Mouse (Mus musculus): ENCODE measurements around the gene Sectm1a.

GRCm38 (mm10) chr11:121058956-121059355 is 22.1 kb downstream of the Sectm1a start:
- TF ChIP-seq CTCF (IDR thresholded peaks at IDR 0.05; ENCODE audit: control insufficient read depth, insufficient read depth, insufficient read length) (no peak), MYOD1 (IDR thresholded peaks at IDR 0.05; ENCODE audit: control insufficient read depth, insufficient read length, low read depth) (no peak), CEBPB (IDR thresholded peaks at IDR 0.05; ENCODE audit: low read depth) (no peak)
